Mouse (Mus musculus): ENCODE results near the gene Pbrm1.

- TF ChIP-seq CTCF (IDR thresholded peaks at IDR 0.05 in 2 of 3, conservative IDR thresholded peaks at IDR 0.05 in 1 of 3; ENCODE audit: control insufficient read depth in 1 of 3, insufficient read depth in 1 of 3, low read depth in 2 of 3, low read length in 3 of 3, poor library complexity in 1 of 3, severe bottlenecking in 1 of 3) (no peak), HCFC1 (IDR thresholded peaks at IDR 0.05; ENCODE audit: low read depth, low read length) (no peak), MEF2A (IDR thresholded peaks at IDR 0.05; ENCODE audit: extremely low read depth, insufficient replicate concordance, low read depth, low read length, poor library complexity, severe bottlenecking) (no peak), EP300 (IDR thresholded peaks at IDR 0.05; ENCODE audit: low read depth in 1 of 2, low read length in 2 of 2) (no peak)
Observed at GRCm38 (mm10) chr14:31145694-31146093, 126.8 kb downstream of the Pbrm1 start.

Data from MEL (cell line).